Mouse (Mus musculus) heart, adult 2 months (tissue): ENCODE data around the gene Neb.

Source experiments
- CTCF ChIP-seq: fragments of 200-600 bp; IDR thresholded peaks from 2 replicates; pipeline ENCODE4 v1.8.1; 2022; ENCODE audit warnings: antibody characterized with exemption, mild to moderate bottlenecking, moderate library complexity
- EP300 ChIP-seq: fragments of 200-500 bp; IDR thresholded peaks from 2 replicates; pipeline ENCODE4 v1.6.1; 2011; ENCODE audit warnings: low read depth, low read length, control low read depth; ENCODE audit not compliant: insufficient read depth
- POLR2A ChIP-seq: fragments of 200-500 bp; IDR thresholded peaks from 2 replicates; pipeline ENCODE4 v1.6.1; 2011; ENCODE audit warnings: mild to moderate bottlenecking, low read depth, low read length, control low read depth; ENCODE audit not compliant: insufficient read depth

DNA sequence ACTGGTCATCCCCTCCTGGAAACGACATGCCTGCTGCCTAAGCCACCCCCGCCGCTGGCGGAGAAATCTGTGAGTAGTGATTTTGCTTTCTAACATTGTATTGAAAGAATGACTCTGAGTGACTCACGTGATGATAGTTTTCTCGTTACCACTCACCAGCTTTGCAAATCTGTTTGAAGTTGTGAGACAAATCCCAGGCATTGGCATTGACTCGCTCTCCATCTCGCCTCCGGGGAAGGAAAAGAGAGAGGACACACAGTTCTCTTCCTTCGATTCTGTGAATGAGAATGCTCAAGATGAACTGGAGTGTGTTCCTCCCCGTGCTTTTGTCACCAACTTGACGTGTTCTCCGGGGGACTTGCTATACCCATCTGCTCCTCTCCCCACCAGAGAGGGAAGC is 11.0 kb downstream of the Neb start:
- TF ChIP-seq POLR2A (no peak), CTCF (no peak), EP300 (no peak)
